Mouse (Mus musculus) lung, embryonic 15.5 days (tissue): ENCODE results near the gene Myo6. TPM values are rescaled to one million over a fixed set of nuclear protein-coding genes. Genes with fewer than 3 reads are reported as not detected.

Experiments used
- ATAC-seq: fragments of 200-750 bp; cut with Nextera tagmentation; 2 replicates; pipeline ENCODE4 v1.8.0; 2017; ENCODE audit warnings: moderate number of reproducible peaks, borderline replicate concordance; ENCODE audit not compliant: low FRiP score, low TSS enrichment; ENCODE audit errors: extremely low read depth
- H3K27ac ChIP-seq: fragments of 300-500 bp; sonication (generic); 2 replicates; pipeline ENCODE4 v1.5.1; 2015; ENCODE audit warnings: moderate library complexity, mild to moderate bottlenecking, inconsistent platforms
- H3K27me3 ChIP-seq: fragments of 300-500 bp; sonication (generic); 2 replicates; pipeline ENCODE4 v1.6.1; 2015; ENCODE audit warnings: inconsistent platforms
- H3K36me3 ChIP-seq: fragments of 300-500 bp; sonication (generic); 2 replicates; pipeline ENCODE4 v1.6.1; 2015; ENCODE audit warnings: inconsistent platforms
- H3K4me1 ChIP-seq: fragments of 300-500 bp; sonication (generic); 2 replicates; pipeline ENCODE4 v1.6.1; 2015; ENCODE audit warnings: inconsistent platforms
- H3K4me2 ChIP-seq: fragments of 300-500 bp; sonication (generic); 2 replicates; pipeline ENCODE4 v1.6.1; 2015; ENCODE audit warnings: inconsistent platforms, mild to moderate bottlenecking, moderate library complexity
- H3K4me3 ChIP-seq: fragments of 300-500 bp; sonication (generic); 2 replicates; pipeline ENCODE4 v1.5.1; 2015; ENCODE audit warnings: mild to moderate bottlenecking, inconsistent platforms
- H3K9ac ChIP-seq: fragments of 300-500 bp; sonication (generic); 2 replicates; pipeline ENCODE4 v1.6.1; 2015; ENCODE audit warnings: inconsistent platforms
- H3K9me3 ChIP-seq: fragments of 300-500 bp; sonication (generic); 2 replicates; pipeline ENCODE4 v1.6.1; 2016; ENCODE audit warnings: inconsistent platforms
- WGBS: fragments of 180-500 bp; shearing (Covaris S2); methylation state at CpG from one replicate; pipeline ENCODE4 v1.1.7; 2015; 5-methylcytosine and 5-hydroxymethylcytosine counted together
- polyA plus RNA-seq: library from polyadenylated mRNA; unstranded; fragments of >200 nt; fragmentation: Nextera tagmentation; extraction: Ambion mirVana; gene quantifications from 2 replicates; pipeline ENCODE4 v1.2.1, GENCODE M21; 2015

The Myo6 gene
- polyA plus RNA-seq, 1 experiment from 2014 or later = 28.2 TPM

DNA sequence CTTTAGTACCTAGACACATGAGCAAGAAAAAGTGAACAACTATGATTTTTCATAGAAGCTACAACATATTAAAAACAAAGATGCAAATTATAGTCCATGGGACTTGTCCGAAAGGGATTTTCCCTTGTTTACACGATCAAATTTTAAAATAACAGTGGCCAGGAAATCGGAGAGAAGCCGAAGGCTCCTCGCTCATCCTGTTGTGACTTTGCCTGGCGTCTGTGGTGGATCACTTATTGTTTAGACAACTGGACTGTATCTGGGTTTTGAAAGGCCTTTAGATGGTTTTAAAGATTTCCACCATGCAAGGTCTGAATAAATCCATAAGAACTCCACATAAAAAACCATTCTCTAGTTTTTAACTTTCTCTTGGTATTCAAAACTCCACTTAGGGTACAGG, 1.6 kb downstream of the Myo6 start:
- 48% methylated on average over 6 of the region's 6 CpGs for WGBS
- Histone ChIP-seq H3K4me3 (peak overlapping the region; percentile 93), H3K36me3 (no peaks in the 10 kb centered on the region), H3K27me3 (no peaks in the 10 kb centered on the region), H3K4me2 (peak overlapping the region; percentile 55), H3K9ac (no peak overlapping the region), H3K9me3 (no peaks in the 10 kb centered on the region), H3K4me1 (peaks cover 4% of the 10 kb centered on the region; the same call in 1 of the 2 replicates), H3K27ac (peak overlapping the region; percentile 30; the same call in 1 of the 2 replicates)
- ATAC-seq = no peak

DNA sequence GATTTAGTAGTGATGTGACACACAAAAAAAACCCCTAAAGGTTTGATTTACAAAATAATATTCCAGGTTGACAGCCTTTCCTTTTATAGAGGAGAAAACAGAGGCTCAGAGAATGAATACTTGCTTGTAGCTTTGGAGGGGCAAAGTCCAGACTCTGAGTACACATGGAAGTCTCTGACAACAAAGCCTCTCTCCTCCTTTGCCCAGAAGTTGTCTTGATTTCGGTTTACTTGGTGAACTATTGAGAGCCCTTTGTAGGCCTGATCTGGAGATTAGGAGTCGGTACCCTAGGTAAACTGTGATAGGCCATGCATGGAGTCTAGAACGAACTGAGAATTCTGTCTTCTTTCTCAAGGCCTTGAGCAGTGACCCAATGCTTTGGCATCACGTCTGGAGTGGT, 2.3 kb downstream of the Myo6 start:
- no peak for ATAC-seq
- Histone ChIP-seq H3K9ac (no peak overlapping the region), H3K4me3 (no peak overlapping the region), H3K27me3 (no peaks in the 10 kb centered on the region), H3K4me1 (peaks cover 6% of the 10 kb centered on the region), H3K36me3 (no peaks in the 10 kb centered on the region), H3K4me2 (peak overlapping the region; percentile 19; the same call in 1 of the 2 replicates), H3K27ac (no peak overlapping the region), H3K9me3 (no peaks in the 10 kb centered on the region)
- WGBS = 65% methylated on average over 4 of the region's 4 CpGs

DNA sequence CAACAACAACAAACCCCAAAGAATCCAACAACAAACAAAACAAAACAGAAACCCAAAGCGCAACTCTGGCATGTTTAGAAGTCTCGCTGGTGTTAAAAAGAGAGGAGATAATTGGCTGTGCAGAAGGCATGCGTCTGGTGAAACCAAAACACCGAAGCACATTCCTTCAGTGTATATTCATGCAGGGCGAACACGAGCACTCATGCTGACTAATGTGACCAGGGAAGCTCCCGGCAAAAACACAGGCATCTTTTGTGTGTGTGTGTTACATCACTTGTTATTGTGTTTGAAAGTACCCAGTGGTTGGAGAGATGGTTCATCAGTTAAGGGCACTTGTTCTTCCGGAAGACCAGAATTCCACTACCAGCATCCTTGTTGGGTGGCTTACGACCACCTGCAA, 4.7 kb downstream of the Myo6 start:
- 91% methylated on average over 9 of the region's 9 CpGs for WGBS
- Histone ChIP-seq H3K4me3 (no peak overlapping the region), H3K27ac (no peak overlapping the region), H3K4me2 (no peak overlapping the region), H3K4me1 (peaks cover 8% of the 10 kb centered on the region), H3K36me3 (no peaks in the 10 kb centered on the region), H3K9ac (no peak overlapping the region), H3K27me3 (no peaks in the 10 kb centered on the region), H3K9me3 (no peaks in the 10 kb centered on the region)
- no peak for ATAC-seq

DNA sequence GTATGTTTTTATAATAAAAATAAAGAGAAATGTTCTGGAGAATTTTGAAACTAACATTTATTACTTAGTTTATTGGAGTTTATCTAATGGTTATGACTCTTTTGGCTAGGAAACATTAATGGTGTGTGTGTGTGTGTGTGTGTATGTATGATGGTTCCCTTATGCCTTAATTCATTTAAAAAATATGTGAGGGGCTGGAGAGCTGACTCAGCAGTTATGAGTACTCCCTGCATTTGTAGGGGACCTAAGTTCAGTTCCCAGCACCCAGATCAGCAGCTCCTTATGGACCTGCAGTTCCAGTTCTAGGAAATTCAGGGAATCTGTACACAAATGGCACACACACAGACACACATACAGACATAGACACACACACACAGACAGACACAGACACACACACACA, 6.4 kb downstream of the Myo6 start:
- H3K27ac ChIP-seq = no peak overlapping the region
- H3K9ac ChIP-seq = no peak overlapping the region
- no peak overlapping the region for H3K4me3 ChIP-seq
- H3K4me1 ChIP-seq = peaks cover 14% of the 10 kb centered on the region
- no peak overlapping the region for H3K4me2 ChIP-seq
- H3K9me3 ChIP-seq = no peaks in the 10 kb centered on the region
- H3K36me3 ChIP-seq = no peaks in the 10 kb centered on the region
- ATAC-seq = no peak
- no peaks in the 10 kb centered on the region for H3K27me3 ChIP-seq

DNA sequence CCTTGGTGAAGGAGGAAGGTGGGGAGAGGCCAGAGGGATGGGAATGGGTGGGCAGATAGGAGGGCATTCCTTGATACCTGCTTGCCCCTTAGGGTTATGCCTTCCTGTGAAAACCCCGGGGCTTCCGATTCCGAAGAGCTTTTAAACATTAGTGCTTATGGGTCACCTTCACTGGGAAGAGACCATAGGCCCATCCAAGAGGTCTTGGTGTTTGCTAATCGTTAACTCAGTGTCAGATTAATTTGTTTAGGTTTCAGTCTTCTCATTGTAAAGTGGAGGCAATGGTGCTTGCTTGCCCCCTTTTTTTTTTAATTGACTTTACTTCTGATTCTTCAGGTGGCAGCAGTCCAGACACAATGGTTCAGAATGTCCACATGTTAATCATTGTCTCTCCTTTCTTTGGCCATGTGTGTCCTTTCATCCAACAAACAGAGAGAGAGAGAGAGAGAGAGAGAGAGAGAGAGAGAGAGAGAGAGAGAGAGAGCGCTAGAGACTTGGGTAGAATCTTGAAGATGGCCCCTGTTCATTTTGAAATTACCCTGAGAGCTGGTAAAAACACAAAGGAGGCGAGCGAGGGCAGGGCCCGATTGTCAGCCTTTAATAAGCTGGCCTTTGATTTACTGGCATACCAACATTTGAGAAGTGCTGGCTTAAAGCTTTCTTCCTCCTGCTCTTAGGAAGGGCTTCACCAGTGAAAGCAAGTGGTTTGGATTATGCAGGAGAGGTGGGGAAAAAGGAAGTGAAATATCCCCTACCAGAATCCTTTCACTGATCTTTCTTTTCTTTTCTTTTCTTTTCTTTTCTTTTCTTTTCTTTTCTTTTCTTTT, 7.8 kb downstream of the Myo6 start:
- WGBS = 77% methylated on average over 8 of the region's 8 CpGs
- ATAC-seq = no peak
- Histone ChIP-seq H3K27ac (no peak overlapping the region), H3K27me3 (no peaks in the 10 kb centered on the region), H3K4me1 (peaks cover 23% of the 10 kb centered on the region), H3K4me2 (no peak overlapping the region), H3K9me3 (no peaks in the 10 kb centered on the region), H3K4me3 (no peak overlapping the region), H3K36me3 (no peaks in the 10 kb centered on the region), H3K9ac (no peak overlapping the region)

DNA sequence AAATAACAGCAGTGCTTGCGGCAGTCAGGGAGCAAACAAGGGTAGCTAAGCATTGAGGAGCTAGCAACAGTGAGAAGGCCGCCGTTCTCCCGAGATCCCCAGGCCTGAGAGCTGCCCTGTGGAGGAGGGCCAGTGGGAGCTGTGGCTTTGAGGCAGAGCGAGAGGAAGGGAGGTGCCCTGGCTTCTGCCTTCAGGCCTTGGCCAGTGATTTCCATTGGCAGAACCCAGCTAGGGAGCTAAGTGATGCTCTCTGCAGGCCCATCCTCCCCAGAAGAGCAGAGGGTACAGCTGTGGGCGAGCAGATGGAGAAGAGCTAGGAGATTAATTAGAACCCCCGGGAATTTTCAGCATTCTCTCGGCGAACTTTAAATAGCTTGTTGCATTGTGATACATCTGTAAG, 8.8 kb downstream of the Myo6 start:
- no peak overlapping the region for H3K27ac ChIP-seq
- no peak for ATAC-seq
- WGBS = 61% methylated on average over 9 of the region's 9 CpGs

DNA sequence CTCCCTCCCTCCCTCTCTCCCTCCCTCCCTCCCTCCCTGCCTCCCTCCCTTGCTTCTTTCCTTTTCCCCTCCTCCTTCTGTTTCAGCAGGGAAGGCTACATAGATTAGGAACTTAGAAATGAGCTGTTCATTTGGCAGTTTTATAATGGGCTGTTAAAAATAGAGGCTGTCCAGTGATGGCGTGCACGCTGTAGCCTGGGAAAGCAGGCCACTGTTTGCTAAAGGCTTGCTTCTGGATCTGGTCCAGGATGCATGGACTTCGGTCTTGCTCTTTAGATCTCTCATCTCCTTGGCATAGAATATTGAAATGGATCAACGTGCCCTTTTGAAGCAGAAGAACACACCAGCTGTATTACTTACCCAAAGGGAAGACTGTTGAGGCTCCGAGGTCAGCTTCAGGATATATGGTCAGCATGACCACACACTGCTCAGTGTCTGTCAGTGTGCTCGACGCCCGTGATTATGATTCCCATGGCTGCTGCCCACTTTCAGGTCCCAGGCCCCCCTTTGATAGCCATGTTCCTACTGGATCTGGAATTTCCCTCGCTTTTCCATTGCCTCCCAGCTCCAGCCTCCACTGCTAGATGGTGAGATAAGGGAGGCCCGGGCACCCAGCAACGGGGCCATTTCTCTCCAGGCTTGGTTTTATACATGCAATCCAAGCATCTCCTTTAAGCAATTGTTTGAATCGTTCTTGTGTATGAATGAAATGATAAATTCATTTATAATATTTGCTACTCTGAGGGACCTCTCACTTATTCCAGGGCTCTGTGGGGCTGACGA, 12.1 kb downstream of the Myo6 start:
- Histone ChIP-seq H3K9me3 (no peaks in the 10 kb centered on the region), H3K4me2 (no peak overlapping the region), H3K36me3 (no peaks in the 10 kb centered on the region), H3K4me1 (peaks cover 28% of the 10 kb centered on the region), H3K9ac (no peak overlapping the region), H3K4me3 (no peak overlapping the region), H3K27ac (peak overlapping the region; percentile 91), H3K27me3 (no peaks in the 10 kb centered on the region)
- ATAC-seq = peak; percentile 89
- 34% methylated on average over 13 of the region's 13 CpGs for WGBS

More for the DNA sequence above, 8.8 kb downstream of the Myo6 start:
- Histone ChIP-seq H3K4me2 (no peak overlapping the region), H3K9ac (no peak overlapping the region), H3K4me1 (peaks cover 23% of the 10 kb centered on the region), H3K36me3 (no peaks in the 10 kb centered on the region), H3K4me3 (no peak overlapping the region), H3K27me3 (no peaks in the 10 kb centered on the region), H3K9me3 (no peaks in the 10 kb centered on the region)

DNA sequence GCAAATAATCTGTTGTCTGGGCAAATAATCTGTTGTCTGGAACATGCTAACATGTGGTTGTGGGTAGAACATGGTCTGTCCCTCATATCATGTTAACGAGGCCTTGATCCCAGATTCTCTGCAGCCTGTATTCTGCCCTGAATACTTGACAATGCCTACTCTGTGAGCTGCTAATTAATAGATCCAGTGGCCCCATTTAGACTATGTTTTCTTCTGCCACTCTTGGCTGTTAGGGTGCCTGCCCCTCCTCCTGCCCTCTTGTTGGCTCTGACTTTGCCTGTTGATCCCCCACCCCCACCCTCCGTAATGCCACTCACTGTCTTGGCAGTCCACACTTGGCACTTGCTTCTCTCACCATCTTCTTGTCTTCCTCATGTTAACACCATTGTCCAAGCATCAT, 13.8 kb downstream of the Myo6 start:
- Histone ChIP-seq H3K4me1 (peaks cover 20% of the 10 kb centered on the region), H3K9ac (no peak overlapping the region), H3K4me3 (no peak overlapping the region), H3K27ac (no peak overlapping the region), H3K4me2 (no peak overlapping the region), H3K27me3 (no peaks in the 10 kb centered on the region), H3K36me3 (no peaks in the 10 kb centered on the region), H3K9me3 (no peaks in the 10 kb centered on the region)
- no peak for ATAC-seq
- 88% methylated on average over 2 of the region's 2 CpGs for WGBS

DNA sequence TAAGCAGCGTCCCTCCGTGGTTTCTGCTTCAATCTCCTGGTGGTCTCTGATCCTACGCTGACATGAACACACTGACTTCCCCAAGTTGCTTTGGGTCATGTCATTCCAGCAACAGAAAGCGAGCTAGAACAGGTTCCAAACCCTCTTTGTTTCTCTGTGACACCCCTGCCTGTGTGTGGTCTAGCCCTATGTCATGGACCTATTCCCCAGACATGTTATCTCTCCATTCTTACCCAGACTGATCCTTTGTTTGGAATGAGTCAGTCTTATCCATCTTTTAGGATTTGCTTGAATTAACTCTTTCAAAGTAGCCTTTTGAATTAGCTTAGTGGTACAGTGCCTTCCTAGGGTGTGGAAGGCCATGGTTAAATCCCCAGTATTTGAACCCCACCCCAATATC, 14.9 kb downstream of the Myo6 start:
- Histone ChIP-seq H3K4me1 (peaks cover 20% of the 10 kb centered on the region), H3K27me3 (no peaks in the 10 kb centered on the region), H3K27ac (no peak overlapping the region), H3K36me3 (no peaks in the 10 kb centered on the region), H3K4me3 (no peak overlapping the region), H3K4me2 (no peak overlapping the region), H3K9ac (no peak overlapping the region), H3K9me3 (no peaks in the 10 kb centered on the region)
- ATAC-seq = no peak
- 65% methylated on average over 4 of the region's 4 CpGs for WGBS

DNA sequence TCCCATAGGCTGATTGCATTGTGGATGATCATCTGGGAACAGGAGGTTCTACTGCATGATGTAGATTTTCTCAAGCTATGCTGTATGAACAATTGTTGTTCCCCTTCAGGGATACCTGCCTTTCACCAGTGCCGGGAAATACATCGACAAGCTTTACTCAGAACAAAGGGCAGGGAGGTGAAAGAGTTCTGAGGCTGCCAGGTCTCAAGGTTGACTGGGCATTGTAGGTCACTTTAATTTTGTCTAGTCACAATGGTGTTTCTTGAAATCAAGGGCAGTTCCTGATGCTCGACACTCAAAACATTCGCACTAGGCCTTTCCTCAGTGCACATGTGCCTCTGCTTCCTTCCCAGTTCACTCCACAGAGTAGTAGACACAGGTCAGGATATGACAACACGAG, 15.9 kb downstream of the Myo6 start:
- Histone ChIP-seq H3K27ac (no peak overlapping the region), H3K4me3 (no peak overlapping the region), H3K4me2 (no peak overlapping the region), H3K4me1 (peaks cover 18% of the 10 kb centered on the region), H3K27me3 (no peaks in the 10 kb centered on the region), H3K9me3 (no peaks in the 10 kb centered on the region), H3K36me3 (no peaks in the 10 kb centered on the region), H3K9ac (no peak overlapping the region)
- no peak for ATAC-seq
- WGBS = 77% methylated on average over 5 of the region's 5 CpGs

DNA sequence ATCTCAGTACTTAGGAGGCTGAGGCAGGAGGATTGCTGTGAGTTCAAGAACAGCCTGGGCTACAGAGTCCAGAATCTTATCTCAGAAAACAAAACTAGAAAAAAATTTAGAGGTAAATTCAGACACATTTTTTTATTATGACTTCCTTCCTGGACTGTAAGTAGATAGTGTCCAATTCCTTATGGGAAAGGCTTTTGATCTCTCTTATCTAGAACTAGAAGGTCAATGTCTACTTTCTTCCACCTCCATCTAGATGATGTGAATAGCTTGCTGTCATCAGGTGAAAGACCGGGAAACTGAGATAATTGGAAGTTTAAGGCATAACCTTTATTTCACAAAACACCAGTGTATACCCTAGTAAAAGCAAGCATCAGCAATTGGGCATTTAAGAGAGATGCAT, 16.9 kb downstream of the Myo6 start:
- WGBS = 85% methylated on average over 1 of the region's 1 CpGs
- H3K27me3 ChIP-seq = no peaks in the 10 kb centered on the region
- H3K9me3 ChIP-seq = no peaks in the 10 kb centered on the region
- no peak for ATAC-seq
- H3K36me3 ChIP-seq = no peaks in the 10 kb centered on the region
- no peak overlapping the region for H3K4me3 ChIP-seq
- peaks cover 14% of the 10 kb centered on the region for H3K4me1 ChIP-seq
- H3K27ac ChIP-seq = no peak overlapping the region
- no peak overlapping the region for H3K4me2 ChIP-seq
- H3K9ac ChIP-seq = no peak overlapping the region

DNA sequence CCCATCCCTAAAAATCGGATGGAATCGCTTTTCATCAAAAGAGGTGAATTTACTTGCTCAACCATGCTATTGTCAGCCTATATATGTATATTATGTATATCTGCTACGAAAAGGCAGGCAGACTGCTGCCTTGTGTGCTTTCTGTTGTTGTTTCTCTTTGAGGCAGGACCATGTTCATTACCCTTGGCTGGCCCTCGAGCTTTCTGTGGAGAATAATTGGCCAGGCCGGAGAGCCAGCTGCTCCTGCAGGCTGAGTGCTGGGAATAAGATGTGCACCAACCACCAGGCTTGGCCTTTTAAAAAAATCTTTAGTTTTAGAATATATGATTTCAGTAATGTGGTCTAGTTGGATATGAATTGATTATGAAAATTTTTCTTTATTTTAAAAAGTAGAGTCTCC, 19.3 kb downstream of the Myo6 start:
- Histone ChIP-seq H3K27ac (no peak overlapping the region), H3K36me3 (no peaks in the 10 kb centered on the region), H3K4me1 (0 out of 2 replicates have a peak, but pooled peaks cover 6% of the 10 kb centered on the region), H3K27me3 (no peaks in the 10 kb centered on the region), H3K4me2 (no peak overlapping the region), H3K9me3 (no peaks in the 10 kb centered on the region), H3K9ac (no peak overlapping the region), H3K4me3 (no peak overlapping the region)
- no peak for ATAC-seq
- WGBS = 82% methylated on average over 5 of the region's 5 CpGs
